Mouse (Mus musculus) bone marrow macrophage, adult 2 months (primary cell): ENCODE data around the gene Specc1l.

Experiments
- CTCF ChIP-seq: IDR thresholded peaks from 2 replicates; pipeline ENCODE4 v1.5.1; 2012; ENCODE audit warnings: low read depth, mild to moderate bottlenecking, low read length, moderate library complexity
- POLR2A ChIP-seq: IDR thresholded peaks from 2 replicates; pipeline ENCODE4 v1.6.1; 2012; ENCODE audit warnings: mild to moderate bottlenecking, low read depth, low read length, borderline replicate concordance

- TF ChIP-seq CTCF (no peak), POLR2A (no peak)
Observed at GRCm38 (mm10) chr10:75326553-75326952, 114.7 kb downstream of the Specc1l start.
